Mouse (Mus musculus) ES-E14 (cell line): ENCODE data around the gene Gm12394.

Experiments used
- CHD2 ChIP-seq: IDR thresholded peaks from 2 replicates; pipeline ENCODE4 v1.6.1; 2014; ENCODE audit warnings: mild to moderate bottlenecking, low read depth, low read length, inconsistent platforms
- HCFC1 ChIP-seq: IDR thresholded peaks from 2 replicates; pipeline ENCODE4 v1.6.1; 2012; ENCODE audit warnings: low read length, inconsistent platforms, borderline replicate concordance; ENCODE audit not compliant: insufficient read depth
- MAFK ChIP-seq: IDR thresholded peaks from 2 replicates; pipeline ENCODE4 v1.6.1; 2014; ENCODE audit warnings: mild to moderate bottlenecking, low read depth, low read length, inconsistent platforms; ENCODE audit not compliant: insufficient read depth
- ZC3H11A ChIP-seq: IDR thresholded peaks from 2 replicates; pipeline ENCODE4 v1.6.1; 2012; ENCODE audit warnings: low read depth, mild to moderate bottlenecking, inconsistent platforms, low read length, borderline replicate concordance
- ZNF384 ChIP-seq: IDR thresholded peaks from 2 replicates; pipeline ENCODE4 v1.6.1; 2012; ENCODE audit warnings: low read depth, low read length, inconsistent platforms

- TF ChIP-seq HCFC1 (no peak), CHD2 (no peak), ZC3H11A (no peak), MAFK (peak; percentile 69), ZNF384 (no peak)
These were observed 47.4 kb upstream of the Gm12394 start for GRCm38 (mm10) chr4:42903942-42904341.
